Mouse (Mus musculus) ES-E14 (cell line): ENCODE measurements around the gene Dhx9. TPM values are rescaled to one million over a fixed set of nuclear protein-coding genes. Genes with fewer than 3 reads are reported as not detected.
"Not testable (repeated sequence)": the region's sequence is repeated elsewhere in the genome, so short reads cannot be mapped to it uniquely, and the experiment has no call there.

Experiments
- DNase-seq: peaks from one replicate; pipeline ENCODE4 v3.0.0-alpha.2; 2013; ENCODE audit warnings: low read depth, low spot score
- H3K27ac ChIP-seq: 2 replicates; pipeline ENCODE4 v1.5.1; 2012; ENCODE audit warnings: low read depth, mild to moderate bottlenecking, low read length, moderate library complexity, mixed read lengths; ENCODE audit not compliant: poor library complexity, insufficient read depth, severe bottlenecking
- H3K36me3 ChIP-seq: 2 replicates; pipeline ENCODE4 v1.6.1; 2012; ENCODE audit warnings: mild to moderate bottlenecking, low read length, moderate library complexity, mixed read lengths; ENCODE audit not compliant: control insufficient read depth, poor library complexity, insufficient read depth, severe bottlenecking
- H3K4me1 ChIP-seq, 2 experiments: fragments of 150-350 bp in 1 of 2; sonication (generic) in 1 of 2; 2 replicates each; pipeline ENCODE4 v1.6.1; 2012; ENCODE audit warnings: low read length in 2 of 2, mild to moderate bottlenecking in 1 of 2, mixed read lengths in 1 of 2; ENCODE audit not compliant: control insufficient read depth in 2 of 2, insufficient read depth in 2 of 2, poor library complexity in 1 of 2
- H3K4me3 ChIP-seq, 2 experiments: fragments of 150-350 bp in 1 of 2; sonication (generic) in 1 of 2; 2 replicates each; pipeline ENCODE4 v1.5.1; 2012; ENCODE audit warnings: low read length in 2 of 2, low read depth in 1 of 2, mild to moderate bottlenecking in 1 of 2, mixed read lengths in 1 of 2; ENCODE audit not compliant: insufficient read depth in 1 of 2, poor library complexity in 1 of 2, severe bottlenecking in 1 of 2
- H3K9ac ChIP-seq: 2 replicates; pipeline ENCODE4 v1.6.1; 2012; ENCODE audit warnings: low read depth, mild to moderate bottlenecking, low read length, mixed read lengths; ENCODE audit not compliant: poor library complexity, insufficient read depth, severe bottlenecking
- H3K9me3 ChIP-seq: fragments of 150-350 bp; sonication (generic); 2 replicates; pipeline ENCODE4 v1.6.1; 2012; ENCODE audit warnings: low read depth, mild to moderate bottlenecking, low read length; ENCODE audit not compliant: control insufficient read depth, insufficient read depth
- CHD2 ChIP-seq: IDR thresholded peaks from 2 replicates; pipeline ENCODE4 v1.6.1; 2014; ENCODE audit warnings: mild to moderate bottlenecking, low read depth, low read length, inconsistent platforms
- HCFC1 ChIP-seq: IDR thresholded peaks from 2 replicates; pipeline ENCODE4 v1.6.1; 2012; ENCODE audit warnings: low read length, inconsistent platforms, borderline replicate concordance; ENCODE audit not compliant: insufficient read depth
- MAFK ChIP-seq: IDR thresholded peaks from 2 replicates; pipeline ENCODE4 v1.6.1; 2014; ENCODE audit warnings: mild to moderate bottlenecking, low read depth, low read length, inconsistent platforms; ENCODE audit not compliant: insufficient read depth
- ZC3H11A ChIP-seq: IDR thresholded peaks from 2 replicates; pipeline ENCODE4 v1.6.1; 2012; ENCODE audit warnings: low read depth, mild to moderate bottlenecking, inconsistent platforms, low read length, borderline replicate concordance
- ZNF384 ChIP-seq: IDR thresholded peaks from 2 replicates; pipeline ENCODE4 v1.6.1; 2012; ENCODE audit warnings: low read depth, low read length, inconsistent platforms
- in situ Hi-C, 2 experiments: fragments of 600-800 bp; cut with MboI; formaldehyde crosslinking; loops; one replicate each; pipeline ENCODE4 v1.15.1; 2025; ENCODE audit warnings: low sequenced_read_pairs in 2 of 2, inconsistent platforms in 1 of 2; ENCODE audit not compliant: unreplicated experiment in 2 of 2
- total RNA-seq: library from RNA; depleted of rRNA; stranded (reverse); fragments of 300-350 nt; gene quantifications from 2 replicates; pipeline ENCODE4 v1.2.3, GENCODE M21; 2012

The Dhx9 gene
- total RNA-seq, 1 experiment: 160 TPM

GRCm38 (mm10) chr1:153531677-153532233, 44.3 kb upstream of the Dhx9 start:
- peak overlapping the region; percentile 13; the same call in 1 of the 2 replicates for H3K9ac ChIP-seq
- TF ChIP-seq ZC3H11A: no peak
- no peak for TF ChIP-seq MAFK
- no peak for TF ChIP-seq ZNF384
- TF ChIP-seq CHD2: no peak
- TF ChIP-seq HCFC1: no peak

DNA sequence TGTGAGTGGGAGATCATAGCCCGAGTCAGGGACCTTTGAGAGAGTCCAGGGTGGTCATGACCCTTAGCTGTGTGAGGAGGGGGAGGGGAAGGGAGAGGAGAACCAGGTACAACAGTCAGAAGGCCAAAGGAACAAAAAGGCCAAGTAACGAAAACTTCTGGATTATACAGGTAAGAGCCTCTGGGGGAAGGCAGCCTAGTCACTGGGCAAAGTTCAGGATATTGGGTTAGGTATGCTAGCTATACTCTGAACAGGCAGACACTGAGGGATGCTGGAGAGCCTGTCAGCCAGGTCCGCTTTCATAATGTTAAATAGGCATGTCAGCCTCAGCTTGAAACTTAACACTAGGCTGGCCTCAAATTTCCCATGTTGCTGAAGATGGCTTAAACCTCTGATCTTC, 34.7 kb upstream of the Dhx9 start:
- Histone ChIP-seq H3K9ac (no peak overlapping the region), H3K36me3 (no peaks in the 10 kb centered on the region), H3K4me1 (peaks cover 0 to 3% of the 10 kb centered on the region in 2 experiments; a peak in 1 of 4 replicates), H3K27ac (no peak overlapping the region), H3K9me3 (no peaks in the 10 kb centered on the region), H3K4me3 (no peak overlapping the region)
- DNase-seq: no peak
- no peak for TF ChIP-seq HCFC1
- TF ChIP-seq CHD2: no peak
- no peak for TF ChIP-seq ZNF384
- TF ChIP-seq MAFK: no peak
- TF ChIP-seq ZC3H11A: no peak
- in situ Hi-C loops: no loop called here

More at GRCm38 (mm10) chr1:153531677-153532233, 44.3 kb upstream of the Dhx9 start:
- Histone ChIP-seq H3K36me3 (no peaks in the 10 kb centered on the region), H3K9me3 (no peaks in the 10 kb centered on the region), H3K4me1 (peaks cover 6 to 23% of the 10 kb centered on the region in 2 experiments; a peak in 3 of 4 replicates), H3K4me3 (peak overlapping the region in 1 of 2 experiments; percentile 5; a peak in 1 of 4 replicates), H3K27ac (peak overlapping the region; percentile 73; the same call in 1 of the 2 replicates)
- DNase-seq: no peak
- in situ Hi-C loops: no loop called here

- H3K36me3 ChIP-seq: no peaks in the 10 kb centered on the region
- in situ Hi-C loops: no loop called here
- no peak overlapping the region for H3K4me3 ChIP-seq
- TF ChIP-seq MAFK: no peak
- no peak for TF ChIP-seq HCFC1
- no peak for TF ChIP-seq ZC3H11A
- TF ChIP-seq CHD2: no peak
- no peak for TF ChIP-seq ZNF384
- H3K9ac ChIP-seq: no peak overlapping the region
- no peak overlapping the region for H3K27ac ChIP-seq
- no peaks in the 10 kb centered on the region; a peak in 1 of 4 replicates for H3K4me1 ChIP-seq
- no peak for DNase-seq
- no peaks in the 10 kb centered on the region for H3K9me3 ChIP-seq
Measured at GRCm38 (mm10) chr1:153515368-153515767, 27.9 kb upstream of the Dhx9 start.

- in situ Hi-C loops: no loop called here
- DNase-seq: no peak
- H3K27ac ChIP-seq: no peak overlapping the region
- no peak overlapping the region for H3K9ac ChIP-seq
- no peak overlapping the region for H3K4me3 ChIP-seq
- no peak for TF ChIP-seq MAFK
- no peak for TF ChIP-seq ZC3H11A
- TF ChIP-seq CHD2: no peak
- TF ChIP-seq ZNF384: no peak
- no peak for TF ChIP-seq HCFC1
- H3K4me1 ChIP-seq: peaks cover 2 to 7% of the 10 kb centered on the region in 2 experiments; a peak in 3 of 4 replicates
- no peaks in the 10 kb centered on the region for H3K9me3 ChIP-seq
- no peaks in the 10 kb centered on the region for H3K36me3 ChIP-seq
Measured at GRCm38 (mm10) chr1:153510330-153511009, 23.0 kb upstream of the Dhx9 start.

GRCm38 (mm10) chr1:153509569-153509968, 22.1 kb upstream of the Dhx9 start:
- H3K4me1 ChIP-seq, DNase-seq, in situ Hi-C loops, H3K9ac ChIP-seq, H3K36me3 ChIP-seq, H3K4me3 ChIP-seq, H3K27ac ChIP-seq, H3K9me3 ChIP-seq: not testable (repeated sequence)
